Mouse (Mus musculus) neural tube, embryonic 11.5 days (tissue): ENCODE results near the gene Gtf2b. TPM values are rescaled to one million over a fixed set of nuclear protein-coding genes. Genes with fewer than 3 reads are reported as not detected.

Experiments
- polyA plus RNA-seq: library from polyadenylated mRNA; unstranded; fragments of >200 nt; fragmentation: Nextera tagmentation; extraction: Ambion mirVana; gene quantifications from 2 replicates; pipeline ENCODE4 v1.2.1, GENCODE M21; 2014

Gtf2b gene
- polyA plus RNA-seq, 1 experiment from 2014 or later = 98.1 TPM

Other genes starting within 250 kb of the Gtf2b start
- 0.64 and 1.1 TPM in 2 replicates for gene Gbp7, start 234.7 kb upstream of the Gtf2b start, polyA plus RNA-seq
- gene Gbp3, start 205.0 kb upstream of the Gtf2b start, polyA plus RNA-seq = 0.39 and 0.46 TPM in 2 replicates
- gene Gbp2b, start 170.2 kb upstream of the Gtf2b start, polyA plus RNA-seq = not detected in 2 replicates
- gene Gbp2, start 144.4 kb upstream of the Gtf2b start, polyA plus RNA-seq = 0.09 and 0.21 TPM in 2 replicates
- 14.4 and 16.7 TPM in 2 replicates for gene Kyat3, start 64.0 kb upstream of the Gtf2b start, polyA plus RNA-seq
- 41.9 and 43.1 TPM in 2 replicates for gene Pkn2, start 117.0 kb downstream of the Gtf2b start, polyA plus RNA-seq